Mouse (Mus musculus): Measurements from ENCODE around the gene Zfp362. TPM values are rescaled to one million over a fixed set of nuclear protein-coding genes. Genes with fewer than 3 reads are reported as not detected.
A peak's percentile ranks its signal among the peaks of the same experiment; 100 is the strongest.

The Zfp362 gene
- total RNA-seq (2021), result 10 to 100 TPM; 26.9 to 28.1 TPM

DNA sequence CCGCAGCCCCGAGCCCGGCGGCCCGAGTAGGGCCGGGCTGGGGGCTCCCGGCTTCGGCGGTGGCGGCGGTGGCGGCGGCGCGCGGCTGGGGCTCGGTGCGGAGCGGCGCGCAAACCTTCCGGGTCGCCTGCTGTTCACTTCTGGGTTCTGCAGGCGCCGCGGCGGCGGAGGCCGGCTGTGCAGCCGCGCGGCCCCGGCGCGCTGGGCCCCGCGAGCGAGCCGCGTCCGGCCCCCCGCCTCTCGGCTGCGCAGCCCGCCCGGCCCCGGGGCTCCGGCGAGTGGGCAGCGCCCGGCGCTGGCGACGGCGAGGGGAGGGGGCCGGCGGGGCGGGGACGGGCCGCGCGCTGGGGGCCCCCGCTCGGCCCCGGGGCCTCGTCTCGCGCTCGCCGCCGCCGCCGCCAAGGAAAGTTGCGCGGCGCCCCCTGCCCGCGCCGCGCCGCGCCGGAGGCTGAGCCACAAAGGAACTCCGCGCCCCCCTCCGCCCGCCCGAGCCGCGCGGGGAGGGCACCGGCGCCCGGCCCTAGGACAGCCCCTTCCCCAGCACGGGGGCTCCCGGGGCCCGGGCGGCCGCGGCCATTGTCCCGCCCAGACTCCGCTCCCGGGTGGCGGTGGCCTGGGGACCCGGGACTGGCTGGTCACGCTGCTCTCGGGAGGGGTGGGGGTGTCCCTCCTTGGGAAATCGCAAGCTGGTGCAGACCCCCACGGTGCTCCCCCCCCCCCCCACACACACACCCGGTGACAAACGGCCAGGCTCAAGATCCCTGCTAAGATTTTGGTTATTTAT, at the start of gene Zfp362:
Zfp362 (minus strand) TSS at position 3 of the 784 bp plus-strand sequence.
- intact Hi-C loops (cut with DNase I), result loop anchor here (2.0 kb wide), 1 partner anchor 33 kb away; no protein-coding TSS in a partner anchor
- peak; percentile 63 to 65 for DNase-seq

DNA sequence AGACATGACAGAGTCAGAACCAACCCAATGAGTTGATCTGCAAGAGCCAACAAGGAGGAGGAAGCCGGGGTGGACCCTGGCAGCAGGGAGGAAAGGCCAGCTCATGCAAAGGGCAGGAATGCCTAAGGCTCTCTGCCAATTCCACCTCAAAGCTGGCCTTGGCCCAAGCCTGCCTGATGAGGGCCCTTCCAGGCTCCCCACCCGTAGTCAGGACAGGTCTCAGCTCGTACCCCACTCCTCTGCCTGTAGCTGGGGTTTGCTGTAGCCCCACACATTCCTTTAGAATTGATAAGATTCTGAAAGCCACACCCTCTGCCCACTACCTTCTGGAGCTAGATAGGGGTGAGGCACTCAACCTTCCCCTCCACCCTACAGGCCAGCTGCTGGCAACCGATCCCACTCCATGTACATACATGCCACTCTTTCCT, 49.8 kb upstream of the Zfp362 start:
- intact Hi-C loops (cut with DNase I), result no loop called here
- peak; percentile 81 to 82 for DNase-seq

DNA sequence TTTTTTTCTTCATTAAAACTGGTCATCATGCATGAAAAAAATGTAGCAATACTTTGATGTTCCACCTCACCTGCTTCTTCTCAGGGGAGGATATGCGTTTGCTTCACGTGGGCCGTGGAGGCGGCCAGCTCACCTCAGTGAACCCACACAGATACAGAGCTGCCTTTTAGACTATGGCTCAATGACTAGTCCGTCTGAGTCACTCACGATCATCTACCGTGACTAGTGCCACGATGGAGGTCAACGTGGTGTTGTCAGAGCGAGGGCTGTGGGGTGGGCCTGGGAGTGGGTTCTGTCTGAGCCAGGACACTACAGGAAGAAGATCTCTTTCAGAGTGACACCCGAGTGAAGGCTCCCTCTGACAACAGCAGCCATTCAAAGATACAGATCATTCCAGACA, 47.3 kb upstream of the Zfp362 start:
- DNase-seq, result no peak
- intact Hi-C loops (cut with DNase I), result no loop called here

DNA sequence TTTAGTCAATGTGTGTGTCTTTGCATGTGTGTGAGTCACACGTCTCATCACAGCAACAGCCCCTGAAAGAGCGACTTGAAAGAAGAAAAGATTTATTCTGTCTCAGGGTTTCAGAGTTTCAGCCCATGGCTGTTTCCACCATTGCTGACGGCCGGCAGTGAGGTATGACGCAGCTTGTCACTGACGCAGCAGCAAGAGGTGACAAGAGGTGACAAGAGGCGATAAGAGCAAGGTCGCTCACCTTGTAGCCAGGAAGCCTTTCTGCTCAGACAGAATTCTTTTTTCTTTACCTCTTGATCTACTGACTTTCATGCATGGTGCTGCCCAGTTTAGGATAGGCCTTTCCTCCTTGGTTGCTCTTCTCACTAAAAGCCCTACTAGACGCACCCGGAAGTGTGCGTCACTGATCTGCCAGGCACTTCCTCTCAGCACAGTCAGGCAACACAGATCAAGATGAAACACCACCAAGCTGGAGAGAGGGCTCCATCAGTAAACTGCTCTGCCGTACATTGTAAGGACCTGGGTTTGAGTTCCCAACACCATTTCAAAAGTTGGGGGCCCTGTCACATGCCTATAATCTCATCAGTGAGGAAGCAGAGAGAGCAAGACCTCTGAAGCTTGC, 46.5 kb upstream of the Zfp362 start:
- no peak for DNase-seq
- intact Hi-C loops (cut with DNase I), result no loop called here

DNA sequence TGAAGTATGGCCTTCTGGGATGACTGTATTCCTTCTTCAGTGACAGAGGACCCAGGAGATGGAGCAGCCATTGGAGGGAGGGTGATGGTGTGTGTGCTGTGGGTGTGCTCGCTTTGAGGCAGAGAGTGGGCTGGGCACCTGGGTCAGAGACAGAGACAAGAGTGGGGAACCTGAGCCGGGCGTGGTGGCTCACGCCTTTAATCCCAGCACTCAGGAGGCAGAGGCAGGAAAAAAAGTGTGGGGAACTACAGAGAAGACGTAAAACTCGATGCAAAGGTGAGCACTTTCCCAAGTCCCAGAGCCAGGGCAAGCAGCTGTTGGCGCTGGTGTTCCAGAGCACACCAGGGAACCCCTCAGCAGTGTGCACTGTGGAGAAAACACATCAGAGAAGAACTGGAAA, 43.8 kb upstream of the Zfp362 start:
- intact Hi-C loops (cut with DNase I), result no loop called here

DNA sequence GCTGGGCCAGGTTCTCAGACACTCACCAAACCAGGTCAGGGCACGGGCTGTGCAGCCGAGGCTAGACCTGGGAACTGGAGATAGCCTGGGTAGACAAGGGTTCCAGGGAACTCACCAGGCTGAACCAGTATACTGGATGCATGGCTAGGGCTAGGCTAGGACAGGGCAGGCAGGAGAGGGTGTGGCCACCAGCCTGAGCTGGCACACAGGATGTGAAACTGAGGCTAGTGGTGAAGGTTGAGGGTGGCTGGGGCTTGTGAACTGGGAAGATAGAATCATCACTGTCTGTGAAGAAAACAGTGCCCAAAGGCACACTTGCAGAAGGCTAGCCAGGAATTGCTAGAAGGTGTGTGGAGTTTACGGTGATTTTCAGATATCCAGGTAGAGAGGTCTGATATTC, 43.1 kb upstream of the Zfp362 start:
- intact Hi-C loops (cut with DNase I), result no loop called here

More for the DNA sequence above, 43.8 kb upstream of the Zfp362 start:
- no peak for DNase-seq

DNA sequence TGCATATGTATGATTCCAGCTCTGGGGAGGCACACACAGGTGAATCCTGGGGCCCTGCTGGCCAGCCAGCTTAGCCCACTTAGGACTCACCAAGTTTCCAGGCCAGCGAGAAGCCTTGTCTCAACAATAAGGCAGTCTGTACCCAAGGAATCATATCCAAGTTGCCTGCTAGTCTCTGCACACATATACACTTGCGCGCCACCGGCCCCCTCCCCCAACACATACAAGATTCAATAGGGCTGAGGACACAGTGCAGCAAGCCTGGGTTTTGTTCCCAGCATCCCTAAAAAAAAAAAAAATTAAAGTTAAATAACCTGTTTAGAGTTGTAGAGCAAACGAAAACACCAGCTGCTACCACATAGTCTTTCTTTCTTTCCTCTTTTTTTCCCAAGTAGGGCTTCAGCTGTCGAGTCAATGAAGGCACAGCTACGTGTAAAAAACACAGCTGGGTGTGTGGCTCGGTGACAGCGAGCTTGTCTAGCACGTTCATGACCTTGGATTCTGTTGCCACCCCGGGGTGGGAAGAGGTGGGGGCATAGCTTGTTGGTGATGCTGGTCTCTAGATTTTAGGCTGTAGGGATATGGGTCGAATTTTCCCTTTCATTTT, 39.6 kb upstream of the Zfp362 start:
- no peak for DNase-seq
- intact Hi-C loops (cut with DNase I), result no loop called here

More for the DNA sequence above, 43.1 kb upstream of the Zfp362 start:
- DNase-seq, result no peak

DNA sequence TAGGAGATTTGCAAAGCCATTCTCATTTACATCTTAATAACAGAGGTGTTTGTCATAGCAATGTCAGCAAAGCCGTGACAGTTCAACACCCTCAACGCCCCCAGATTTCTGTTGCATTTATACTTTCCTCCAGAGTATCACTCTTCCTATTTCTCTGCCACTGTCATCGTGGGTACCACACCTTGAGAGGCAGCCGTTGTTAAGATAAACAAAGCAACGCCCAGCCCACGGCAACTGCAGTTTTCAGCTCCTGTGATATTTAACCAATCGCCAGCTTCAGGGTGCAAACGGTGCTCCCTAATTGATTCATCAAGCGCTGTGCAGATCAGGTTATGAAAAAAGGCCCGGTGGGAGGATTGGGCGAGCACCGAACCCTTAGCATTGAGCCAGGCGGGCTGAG, 38.7 kb upstream of the Zfp362 start:
- no peak for DNase-seq
- intact Hi-C loops (cut with DNase I), result no loop called here

DNA sequence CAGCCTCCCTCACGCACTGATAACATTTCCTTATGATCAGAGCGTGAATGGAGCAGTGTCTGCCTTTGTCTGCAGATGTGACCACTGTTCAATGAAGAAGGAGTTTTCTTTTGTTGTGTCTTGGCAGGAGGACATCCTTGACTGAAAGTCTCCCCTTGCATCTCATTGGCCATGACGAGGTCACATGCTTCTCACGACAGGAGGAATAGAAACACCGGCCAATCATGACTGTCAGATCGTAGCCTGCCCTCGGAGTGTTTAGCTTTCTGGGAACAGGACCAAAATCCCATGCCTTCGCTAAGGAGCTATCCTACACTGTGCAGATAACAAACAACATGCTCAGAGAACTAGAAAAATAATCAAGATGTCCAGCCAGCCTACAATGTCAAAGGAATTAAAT, 35.4 kb upstream of the Zfp362 start:
- intact Hi-C loops (cut with DNase I), result no loop called here
- DNase-seq, result peak; percentile 22 to 40

DNA sequence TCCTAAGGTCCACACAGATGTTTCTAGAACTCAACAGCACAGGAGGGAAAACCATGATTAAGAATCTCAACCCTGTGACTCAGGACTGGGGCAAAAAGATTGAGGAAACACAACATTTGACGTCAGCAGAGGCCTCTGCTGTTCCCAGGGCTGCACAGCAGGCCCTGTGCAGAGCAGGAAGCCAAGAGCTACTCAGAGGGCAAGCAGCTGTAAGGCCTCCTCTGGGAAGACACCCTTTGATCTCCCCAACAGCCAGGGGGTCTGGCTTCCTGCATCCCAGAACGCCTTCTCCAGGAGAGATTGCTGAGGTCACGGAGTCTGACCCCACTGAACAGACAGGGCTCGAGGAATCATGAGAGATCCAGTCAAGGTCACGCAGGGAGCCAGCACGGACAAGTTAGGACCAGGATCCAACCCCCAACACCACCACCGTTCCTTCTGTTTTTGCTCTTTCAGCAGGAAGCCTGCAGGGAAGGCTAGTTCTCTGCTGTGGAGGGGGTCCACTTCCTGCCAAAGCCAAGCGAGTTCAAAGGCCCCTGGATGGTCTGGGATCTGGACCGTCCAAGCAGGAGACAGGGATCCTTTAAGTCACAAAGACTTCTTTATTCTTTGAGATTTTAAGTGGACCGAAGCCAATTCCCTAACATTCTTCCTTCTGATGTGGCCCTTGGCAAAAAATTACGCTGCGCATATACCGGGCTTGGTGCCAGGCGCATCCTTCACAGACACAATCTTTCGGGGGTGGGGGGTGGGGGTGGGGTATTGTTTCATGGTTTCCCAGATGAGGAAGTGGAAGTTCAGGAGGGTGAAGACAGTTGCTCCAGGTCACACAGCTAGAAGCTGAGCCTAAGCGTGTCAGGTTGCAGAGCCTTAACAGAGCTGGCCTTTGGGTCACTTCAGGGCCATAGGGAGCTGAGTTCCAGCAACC, 34.2 kb upstream of the Zfp362 start:
- intact Hi-C loops (cut with DNase I), result loop anchor here (2.0 kb wide), 1 partner anchor 33 kb away; the partner anchor contains the start of gene Zfp362
- DNase-seq, result peak; percentile 65 to 70

DNA sequence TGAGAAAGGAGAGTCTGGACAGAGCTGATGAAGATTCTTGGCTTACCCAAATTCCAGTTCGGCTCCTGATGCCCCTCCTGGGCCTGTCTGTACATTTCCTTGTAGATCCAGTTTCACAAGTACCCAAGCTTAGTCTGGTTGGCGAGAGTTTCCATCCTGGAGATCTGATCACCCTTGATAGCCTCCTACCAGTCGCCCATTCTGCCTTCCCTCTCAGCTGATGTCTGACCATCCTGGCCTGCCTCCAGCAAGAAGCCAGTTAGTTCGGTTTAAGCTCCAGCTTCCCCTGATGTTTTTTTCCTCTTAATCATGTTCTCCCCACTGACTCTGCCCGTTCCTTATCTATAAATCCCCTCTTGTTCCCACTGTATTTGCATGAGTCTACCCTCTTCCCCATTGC, 32.4 kb upstream of the Zfp362 start:
- intact Hi-C loops (cut with DNase I), result loop anchor here (2.0 kb wide), 1 partner anchor 31 kb away; the partner anchor contains the start of gene Zfp362
- no peak for DNase-seq

DNA sequence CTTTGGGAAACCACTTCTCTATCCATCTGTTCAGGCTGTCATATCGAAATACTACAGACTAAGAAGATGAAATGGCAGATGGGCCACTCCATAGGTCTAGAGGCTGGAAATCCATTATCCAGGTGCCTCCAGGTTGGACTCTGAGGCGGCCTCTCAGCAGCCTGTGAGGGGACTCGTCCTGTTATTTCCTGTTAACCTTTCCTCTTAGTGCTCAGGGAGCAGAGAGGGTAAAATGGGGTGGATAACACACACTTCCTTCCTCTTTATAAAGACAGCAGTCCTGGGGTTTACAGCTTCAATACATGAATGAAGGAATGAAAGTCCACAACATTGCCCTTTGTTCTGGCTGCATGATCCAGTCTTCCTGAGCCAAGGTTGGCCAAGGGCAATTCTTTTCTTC, 18.3 kb upstream of the Zfp362 start:
- intact Hi-C loops (cut with DNase I), result no loop called here
- DNase-seq, result no peak

DNA sequence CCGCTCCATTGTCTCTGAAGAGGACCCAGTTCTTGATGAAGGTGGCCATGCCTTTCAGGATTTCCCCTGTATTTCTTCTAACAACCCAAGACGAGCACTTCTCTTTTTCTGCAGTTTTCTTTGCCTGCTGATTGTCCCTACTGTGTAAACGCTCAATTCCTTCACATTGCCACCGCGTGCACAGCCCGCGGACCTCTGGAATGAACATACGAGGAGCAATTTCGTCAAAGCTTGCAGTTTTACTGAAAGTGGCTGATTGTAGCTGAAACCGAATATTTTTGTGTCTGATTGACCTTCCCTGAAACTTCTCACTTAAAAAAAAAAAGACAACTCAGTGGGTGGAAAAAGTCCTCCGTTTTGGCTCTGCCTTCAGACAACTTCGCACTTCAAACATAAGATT, 14.7 kb upstream of the Zfp362 start:
- intact Hi-C loops (cut with DNase I), result no loop called here
- DNase-seq, result no peak

DNA sequence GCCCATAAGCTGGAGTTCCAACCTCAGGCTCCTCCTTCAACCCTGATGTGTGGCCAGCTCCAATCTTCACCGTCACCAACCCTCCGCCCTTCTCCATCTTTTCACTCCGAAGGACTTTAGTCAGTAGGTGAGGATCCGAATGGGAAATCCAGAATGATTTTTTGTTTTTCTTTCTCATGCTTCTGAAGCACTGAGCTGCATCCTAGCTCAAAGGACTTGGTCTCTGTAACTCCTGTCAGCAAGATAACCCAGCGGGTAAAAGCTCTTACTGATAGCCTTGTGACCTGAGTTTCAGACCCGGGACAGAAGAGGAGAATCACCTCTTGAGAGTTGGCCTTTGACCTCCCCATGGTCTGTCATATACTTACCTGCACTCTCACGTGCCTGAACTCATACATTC, 11.2 kb upstream of the Zfp362 start:
- no peak for DNase-seq
- intact Hi-C loops (cut with DNase I), result no loop called here

DNA sequence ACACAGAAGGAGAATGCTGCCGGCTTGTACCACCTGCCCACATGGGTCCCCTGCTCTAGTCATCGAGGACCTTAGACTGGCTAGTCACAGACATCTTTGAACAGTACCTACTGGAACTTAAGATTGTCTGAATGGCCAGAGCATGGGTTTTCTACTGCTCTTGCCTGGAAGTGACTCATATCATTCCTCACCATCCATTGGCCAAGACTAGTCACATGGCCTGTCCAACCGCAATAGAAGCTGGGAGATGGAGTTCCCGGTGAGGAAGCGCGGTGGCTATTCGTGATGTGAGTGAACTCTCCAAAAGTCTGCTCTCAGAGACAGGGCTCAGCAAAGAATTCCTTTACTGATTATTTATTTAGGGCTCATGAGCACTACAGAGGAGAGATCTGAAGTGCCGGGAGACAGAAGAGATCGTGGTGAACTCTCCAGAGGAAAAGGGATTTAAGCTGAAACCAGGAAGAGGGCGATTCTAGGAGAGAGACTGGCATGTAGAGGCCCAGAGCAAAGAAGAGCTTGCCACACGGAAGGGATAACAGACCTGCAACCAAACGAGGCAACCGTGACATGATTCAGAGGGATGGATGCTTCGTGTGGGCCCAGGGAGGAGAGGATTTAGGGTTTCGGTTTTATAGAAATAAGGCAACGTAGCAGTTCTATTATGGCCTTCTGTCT, 5.7 kb upstream of the Zfp362 start:
- intact Hi-C loops (cut with DNase I), result no loop called here
- peak; percentile 86 to 87 for DNase-seq

DNA sequence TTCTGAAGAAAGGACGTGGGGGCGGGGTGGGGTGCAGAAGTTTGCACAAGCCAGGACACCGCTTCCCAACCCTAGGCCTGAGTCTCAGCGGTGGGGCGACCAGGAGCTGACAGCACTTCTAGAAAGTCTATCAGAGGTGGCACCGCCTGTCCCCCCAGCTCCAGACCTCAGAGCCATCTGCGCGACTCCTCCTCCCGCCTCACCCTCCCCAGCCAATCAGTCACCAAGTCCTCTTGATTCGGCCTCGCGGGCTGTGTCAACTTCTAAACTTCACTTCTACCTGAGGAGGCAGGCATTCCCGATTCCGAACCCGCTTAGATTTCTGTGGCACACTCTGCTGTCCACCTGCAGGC, 958 bp upstream of the Zfp362 start:
- peak; percentile 76 to 77 for DNase-seq
- intact Hi-C loops (cut with DNase I), result loop anchor here (2.0 kb wide), 1 partner anchor 32 kb away; no protein-coding TSS in a partner anchor

DNA sequence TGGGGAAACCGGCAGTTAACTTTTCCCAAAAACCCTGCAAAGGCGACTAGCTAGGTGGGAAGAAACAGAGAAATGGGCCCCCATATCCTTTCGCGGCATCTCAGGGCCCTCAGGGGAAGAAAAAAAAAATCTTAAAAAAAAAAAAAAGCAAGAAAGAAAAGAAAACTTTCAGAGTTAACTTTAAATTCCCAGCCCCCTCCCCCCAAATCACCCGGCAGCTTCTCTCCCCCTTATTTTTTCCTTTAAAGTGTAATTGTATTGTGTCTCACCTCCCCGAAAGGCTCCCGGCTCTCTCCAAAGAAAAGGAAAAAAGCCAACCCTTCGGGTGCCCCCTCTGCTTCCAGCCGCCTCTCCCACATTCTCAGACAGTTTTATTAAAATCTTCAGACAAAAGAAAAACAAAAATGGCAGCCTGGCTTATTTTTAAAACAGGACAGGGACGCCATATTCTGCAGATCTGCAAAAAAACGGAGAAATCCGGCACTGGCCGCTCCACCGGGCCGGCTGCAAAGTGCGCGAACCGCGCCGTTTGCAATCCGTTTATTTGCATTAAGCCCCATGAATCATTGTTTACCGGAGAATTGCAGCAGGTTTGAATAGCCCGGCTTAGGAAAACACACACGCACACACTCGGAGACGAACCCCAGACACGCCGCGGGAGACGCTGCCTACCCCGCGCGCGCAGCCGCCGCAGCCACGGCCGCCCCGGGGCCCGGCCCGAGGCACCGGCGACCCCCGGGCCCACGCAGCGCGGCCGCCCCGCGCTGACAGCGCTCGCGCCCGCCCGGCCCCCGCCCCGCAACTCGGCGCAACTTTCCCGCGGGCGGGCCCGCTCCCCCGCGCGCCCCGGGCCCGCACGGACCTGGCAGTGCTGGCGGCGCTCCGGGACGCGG, 449 bp downstream of the Zfp362 start:
- DNase-seq, result peak; percentile 51 to 69
- intact Hi-C loops (cut with DNase I), result loop anchor here (2.0 kb wide), 1 partner anchor 33 kb away; no protein-coding TSS in a partner anchor

DNA sequence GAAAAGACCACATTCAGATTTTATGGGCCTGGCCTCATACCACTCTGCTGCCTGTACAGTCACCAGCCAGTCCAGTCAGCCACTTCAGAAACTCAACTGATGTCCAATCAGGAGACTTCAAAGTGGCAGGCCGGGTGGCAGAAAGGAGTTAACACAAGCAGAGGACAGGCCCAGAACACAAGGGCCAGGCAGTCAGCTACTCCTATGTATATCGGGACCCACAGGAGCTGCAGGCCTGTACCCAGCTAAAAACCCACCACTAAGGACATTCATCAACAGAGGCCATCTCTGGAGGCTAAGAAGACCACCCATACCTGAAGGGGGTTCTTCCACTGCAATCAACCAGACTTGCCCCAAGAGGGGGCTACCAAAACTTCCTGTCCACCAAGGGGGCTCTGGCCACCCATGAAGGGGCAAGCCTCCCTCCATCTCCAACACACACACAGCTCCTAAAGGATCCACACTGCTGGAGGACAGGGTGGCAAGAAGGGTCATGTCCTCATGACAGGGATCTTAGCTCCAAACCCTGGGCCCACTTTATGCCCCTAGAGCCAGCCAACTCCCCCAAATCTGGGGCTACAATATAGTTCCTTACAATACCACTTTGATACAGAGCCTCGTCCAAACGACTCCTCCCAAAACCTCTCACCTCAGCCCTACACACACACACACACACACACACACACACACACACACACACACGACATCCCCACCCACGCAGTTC, 1.3 kb downstream of the Zfp362 start:
- intact Hi-C loops (cut with DNase I), result no loop called here
- DNase-seq, result peak; percentile 47 to 54

All from heart, postnatal 10 days (tissue).